Mouse (Mus musculus) MEL (cell line): ENCODE measurements around the gene Akap13. TPM values are rescaled to one million over a fixed set of nuclear protein-coding genes. Genes with fewer than 3 reads are reported as not detected.

Experiments
- DNase-seq: peaks from one replicate; pipeline ENCODE4 v3.0.0; 2011; ENCODE audit warnings: low read depth, low spot score
- H3K27ac ChIP-seq: 2 replicates; pipeline ENCODE4 v1.5.1; 2012; ENCODE audit warnings: low read depth, mild to moderate bottlenecking, control low read depth, low read length, moderate library complexity; ENCODE audit not compliant: control insufficient read depth
- H3K27me3 ChIP-seq, 2 experiments: fragments of 150-350 bp in 1 of 2; sonication (generic) in 1 of 2; 2 replicates each; pipeline ENCODE4 v1.6.1; 2012; ENCODE audit warnings: low read length in 2 of 2, mild to moderate bottlenecking in 2 of 2, improper control_type of control experiment in 1 of 2, moderate library complexity in 1 of 2; ENCODE audit not compliant: insufficient read depth in 2 of 2, control insufficient read depth in 1 of 2
- H3K36me3 ChIP-seq, 2 experiments: 2 replicates each; pipeline ENCODE4 v1.6.1; 2012 to 2014; ENCODE audit warnings: low read length in 2 of 2, improper control_type of control experiment in 1 of 2, inconsistent platforms in 1 of 2, mild to moderate bottlenecking in 1 of 2; ENCODE audit not compliant: insufficient read depth in 2 of 2, control insufficient read depth in 1 of 2
- H3K4me1 ChIP-seq, 2 experiments: fragments of 150-350 bp in 1 of 2; sonication (generic) in 1 of 2; 2 replicates each; pipeline ENCODE4 v1.6.1; 2012; ENCODE audit warnings: low read length in 2 of 2, improper control_type of control experiment in 1 of 2, mild to moderate bottlenecking in 1 of 2; ENCODE audit not compliant: insufficient read depth in 2 of 2, control insufficient read depth in 1 of 2
- H3K4me3 ChIP-seq, 2 experiments: fragments of 150-350 bp in 1 of 2; sonication (generic) in 1 of 2; 2 replicates each; pipeline ENCODE4 v1.5.1; 2012; ENCODE audit warnings: low read depth in 2 of 2, low read length in 2 of 2, mild to moderate bottlenecking in 2 of 2, moderate library complexity in 2 of 2, control low read depth in 1 of 2, improper control_type of control experiment in 1 of 2; ENCODE audit not compliant: control insufficient read depth in 1 of 2, insufficient read depth in 1 of 2
- H3K79me2 ChIP-seq: 2 replicates; pipeline ENCODE4 v1.6.1; 2012; ENCODE audit warnings: mild to moderate bottlenecking, low read length, moderate library complexity; ENCODE audit not compliant: control insufficient read depth, poor library complexity, insufficient read depth
- H3K9ac ChIP-seq: 2 replicates; pipeline ENCODE4 v1.6.1; 2012; ENCODE audit warnings: low read depth, mild to moderate bottlenecking, control low read depth, low read length, moderate library complexity; ENCODE audit not compliant: control insufficient read depth, poor library complexity, severe bottlenecking
- H3K9me3 ChIP-seq: fragments of 150-350 bp; sonication (generic); replicated peaks from 2 replicates; pipeline ENCODE4 v1.6.1; 2012; ENCODE audit warnings: mild to moderate bottlenecking, low read length, improper control_type of control experiment, moderate library complexity; ENCODE audit not compliant: insufficient read depth
- BHLHE40 ChIP-seq: IDR thresholded peaks from 2 replicates; pipeline ENCODE4 v1.6.1; 2012; ENCODE audit warnings: low read depth, mild to moderate bottlenecking, inconsistent platforms, low read length, improper control_type of control experiment, borderline replicate concordance
- CHD1 ChIP-seq: IDR thresholded peaks from 2 replicates; pipeline ENCODE4 v1.6.1; 2012; ENCODE audit warnings: low read depth, mild to moderate bottlenecking, inconsistent platforms, low read length, improper control_type of control experiment
- CTCF ChIP-seq, 3 experiments: IDR thresholded peaks in 2 of 3; conservative IDR thresholded peaks in 1 of 3; 2 replicates each; pipeline ENCODE4 v1.5.1; 2011 to 2012; ENCODE audit warnings: low read length in 3 of 3, low read depth in 2 of 3, mild to moderate bottlenecking in 2 of 3, improper control_type of control experiment in 1 of 3, inconsistent platforms in 1 of 3, mixed read lengths in 1 of 3, moderate library complexity in 1 of 3; ENCODE audit not compliant: control insufficient read depth in 1 of 3, insufficient read depth in 1 of 3, poor library complexity in 1 of 3, severe bottlenecking in 1 of 3
- E2F4 ChIP-seq: IDR thresholded peaks from 2 replicates; pipeline ENCODE4 v1.6.1; 2011; ENCODE audit warnings: low read depth, low read length, improper control_type of control experiment, borderline replicate concordance
- GABPA ChIP-seq: IDR thresholded peaks from 2 replicates; pipeline ENCODE4 v1.6.1; 2012; ENCODE audit warnings: low read depth, mild to moderate bottlenecking, inconsistent platforms, low read length, improper control_type of control experiment, moderate library complexity
- GATA1 ChIP-seq: IDR thresholded peaks from 2 replicates; pipeline ENCODE4 v1.6.1; 2011; ENCODE audit warnings: low read depth, low read length, improper control_type of control experiment
- HCFC1 ChIP-seq: IDR thresholded peaks from 2 replicates; pipeline ENCODE4 v1.6.1; 2012; ENCODE audit warnings: low read depth, mild to moderate bottlenecking, inconsistent platforms, low read length, improper control_type of control experiment, moderate library complexity
- JUND ChIP-seq: IDR thresholded peaks from 2 replicates; pipeline ENCODE4 v1.6.1; 2011; ENCODE audit warnings: low read depth, mild to moderate bottlenecking, improper control_type of control experiment, low read length
- MAFK ChIP-seq: IDR thresholded peaks from 2 replicates; pipeline ENCODE4 v1.6.1; 2011; ENCODE audit warnings: low read depth, mild to moderate bottlenecking, low read length, improper control_type of control experiment, borderline replicate concordance
- MAX ChIP-seq: IDR thresholded peaks from 2 replicates; pipeline ENCODE4 v1.6.1; 2011; ENCODE audit warnings: low read length, improper control_type of control experiment
- MAZ ChIP-seq: IDR thresholded peaks from 2 replicates; pipeline ENCODE4 v1.6.1; 2012; ENCODE audit warnings: low read depth, mild to moderate bottlenecking, inconsistent platforms, low read length, improper control_type of control experiment
- MYB ChIP-seq: IDR thresholded peaks from 2 replicates; pipeline ENCODE4 v1.6.1; 2011; ENCODE audit warnings: mild to moderate bottlenecking, low read depth, low read length, improper control_type of control experiment
- MYC ChIP-seq: IDR thresholded peaks from 2 replicates; pipeline ENCODE4 v1.6.1; 2011; ENCODE audit warnings: low read depth, mild to moderate bottlenecking, low read length, improper control_type of control experiment, moderate library complexity
- POLR2A ChIP-seq, 2 experiments: IDR thresholded peaks; 2 replicates each; pipeline ENCODE4 v1.6.1; 2011 to 2012; ENCODE audit warnings: low read length in 2 of 2, mild to moderate bottlenecking in 2 of 2, control low read depth in 1 of 2, improper control_type of control experiment in 1 of 2, low read depth in 1 of 2, moderate library complexity in 1 of 2; ENCODE audit not compliant: control insufficient read depth in 1 of 2, insufficient read depth in 1 of 2, poor library complexity in 1 of 2
- POLR2AphosphoS2 ChIP-seq: IDR thresholded peaks from 2 replicates; pipeline ENCODE4 v1.6.1; 2011; ENCODE audit warnings: low read length, improper control_type of control experiment
- RAD21 ChIP-seq: IDR thresholded peaks from 2 replicates; pipeline ENCODE4 v1.6.1; 2011; ENCODE audit warnings: mild to moderate bottlenecking, low read depth, low read length, improper control_type of control experiment
- SIN3A ChIP-seq: IDR thresholded peaks from 2 replicates; pipeline ENCODE4 v1.6.1; 2012; ENCODE audit warnings: low read length, improper control_type of control experiment, inconsistent platforms
- USF1 ChIP-seq: IDR thresholded peaks from 2 replicates; pipeline ENCODE4 v1.6.1; 2014; ENCODE audit warnings: low read depth, mild to moderate bottlenecking, inconsistent platforms, low read length, improper control_type of control experiment, moderate library complexity
- ZNF384 ChIP-seq: IDR thresholded peaks from 2 replicates; pipeline ENCODE4 v1.6.1; 2012; ENCODE audit warnings: low read depth, mild to moderate bottlenecking, inconsistent platforms, low read length, improper control_type of control experiment
- polyA plus RNA-seq, 2 experiments: library from polyadenylated mRNA; stranded (reverse) in 1 of 2; unstranded in 1 of 2; fragments of >175 nt in 1 of 2; fragments of >200 nt in 1 of 2; gene quantifications; 2 replicates each; pipeline versions ENCODE4 v1.2.1 to v1.2.4; 2012; ENCODE audit warnings: low replicate concordance in 2 of 2, low read depth in 1 of 2; ENCODE audit not compliant: insufficient read length in 2 of 2, insufficient read depth in 1 of 2, missing spikeins in 1 of 2
- total RNA-seq: library from RNA; depleted of rRNA; stranded (reverse); fragments of 300-350 nt; gene quantifications from 2 replicates; pipeline ENCODE4 v1.2.3, GENCODE M21; 2012

Akap13 gene
- total and polyA plus RNA-seq, 3 experiments: 4.1 to 4.5 TPM; not detected in 1

- Histone ChIP-seq H3K4me1 (no peaks in the 10 kb centered on the region), H3K27ac (no peak overlapping the region), H3K9me3 (no peaks in the 10 kb centered on the region), H3K9ac (no peak overlapping the region), H3K4me3 (no peak overlapping the region)
- no peak for TF ChIP-seq BHLHE40
- no peak for TF ChIP-seq HCFC1
- TF ChIP-seq GATA1: no peak
- no peak for TF ChIP-seq RAD21
- TF ChIP-seq MAZ: no peak
- no peak for TF ChIP-seq USF1
- TF ChIP-seq MYB: no peak
- TF ChIP-seq MYC: no peak
- TF ChIP-seq MAX: no peak
- TF ChIP-seq CTCF (IDR thresholded peaks at IDR 0.05 in 2 of 3, conservative IDR thresholded peaks at IDR 0.05 in 1 of 3; ENCODE audit: control insufficient read depth in 1 of 3, insufficient read depth in 1 of 3, low read depth in 2 of 3, low read length in 3 of 3, poor library complexity in 1 of 3, severe bottlenecking in 1 of 3): no peak
- TF ChIP-seq MAFK: no peak
- TF ChIP-seq SIN3A: no peak
- no peak for TF ChIP-seq POLR2AphosphoS2
- no peak for TF ChIP-seq POLR2A (IDR thresholded peaks at IDR 0.05; ENCODE audit: control insufficient read depth in 1 of 2, insufficient read depth in 1 of 2, low read depth in 1 of 2, low read length in 2 of 2, poor library complexity in 1 of 2)
- no peak for TF ChIP-seq CHD1
- TF ChIP-seq, all 39 proteins: peak for 0
- Histone ChIP-seq H3K27me3 (peaks cover 2 to 5% of the 10 kb centered on the region in 2 experiments; a peak in 3 of 4 replicates), H3K79me2 (no peaks in the 10 kb centered on the region), H3K36me3 (no peaks in the 10 kb centered on the region)
- no peak for DNase-seq
Measured at GRCm38 (mm10) chr7:75414316-75414715, 41.0 kb upstream of the Akap13 start.

GRCm38 (mm10) chr7:75415166-75415881 is 40.0 kb upstream of the Akap13 start:
- no peaks in the 10 kb centered on the region for H3K79me2 ChIP-seq
- no peak overlapping the region for H3K27ac ChIP-seq
- no peak for DNase-seq
- H3K27me3 ChIP-seq: peaks cover 2 to 5% of the 10 kb centered on the region in 2 experiments; a peak in 3 of 4 replicates
- no peak overlapping the region for H3K4me3 ChIP-seq
- TF ChIP-seq JUND (no peak), E2F4 (no peak), BHLHE40 (no peak), ZNF384 (no peak), POLR2A (IDR thresholded peaks at IDR 0.05; ENCODE audit: control insufficient read depth in 1 of 2, insufficient read depth in 1 of 2, low read depth in 1 of 2, low read length in 2 of 2, poor library complexity in 1 of 2) (no peak), GABPA (no peak), USF1 (no peak; the same call in 1 of the 2 replicates), POLR2AphosphoS2 (no peak)
- H3K36me3 ChIP-seq: no peaks in the 10 kb centered on the region
- no peaks in the 10 kb centered on the region for H3K9me3 ChIP-seq
- H3K4me1 ChIP-seq: no peaks in the 10 kb centered on the region
- no peak overlapping the region for H3K9ac ChIP-seq
